Mouse (Mus musculus) liver, adult (tissue): ENCODE results near the gene Neu1.

Experiments
- GATA4 ChIP-seq: IDR thresholded peaks from 2 replicates; pipeline ENCODE4 v1.6.1; 2014; ENCODE audit warnings: mild to moderate bottlenecking, low read length; ENCODE audit not compliant: insufficient replicate concordance

Neu1 gene

GRCm38 (mm10) chr17:34931061-34931734, at the start of gene Neu1:
TSS of gene Neu1 (plus strand) at chr17:34931253.
- TF ChIP-seq GATA4: peak; percentile 30; the same call in 1 of the 2 replicates

DNA sequence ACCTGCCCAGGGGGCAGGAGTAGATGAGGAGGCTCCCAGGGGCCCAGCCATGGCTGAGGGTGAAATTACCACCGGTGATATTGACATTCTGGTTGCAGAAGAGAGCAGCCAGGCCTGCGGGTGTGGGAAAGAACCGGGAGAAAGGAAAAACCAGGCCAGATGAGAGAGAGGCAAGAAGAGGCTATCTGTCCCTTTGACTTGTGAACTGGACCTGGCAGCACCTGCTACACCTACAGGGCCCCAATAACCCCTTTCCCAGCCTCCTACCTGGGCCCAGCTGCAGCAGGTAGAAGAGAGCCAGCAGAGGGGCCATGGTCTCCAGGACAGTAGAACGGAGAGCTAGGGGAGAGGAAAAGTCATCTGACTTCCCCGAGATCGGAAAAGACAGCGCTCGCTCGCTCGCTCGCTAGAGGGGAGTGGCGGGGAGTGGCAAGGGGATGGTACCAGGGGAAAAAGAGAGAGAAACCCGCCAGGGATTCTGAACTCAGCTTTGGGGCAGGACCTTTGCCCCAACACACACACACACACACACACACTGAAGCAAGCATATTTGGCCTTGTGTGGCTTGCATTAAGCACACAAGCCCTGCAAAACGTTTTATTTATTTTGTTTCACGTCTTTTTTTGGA, 49.3 kb upstream of the Neu1 start, which contains the start of gene Gm20547:
TSS of gene Gm20547 (minus strand) at position 360 of the 628 bp plus-strand sequence.
- TF ChIP-seq GATA4: no peak

DNA sequence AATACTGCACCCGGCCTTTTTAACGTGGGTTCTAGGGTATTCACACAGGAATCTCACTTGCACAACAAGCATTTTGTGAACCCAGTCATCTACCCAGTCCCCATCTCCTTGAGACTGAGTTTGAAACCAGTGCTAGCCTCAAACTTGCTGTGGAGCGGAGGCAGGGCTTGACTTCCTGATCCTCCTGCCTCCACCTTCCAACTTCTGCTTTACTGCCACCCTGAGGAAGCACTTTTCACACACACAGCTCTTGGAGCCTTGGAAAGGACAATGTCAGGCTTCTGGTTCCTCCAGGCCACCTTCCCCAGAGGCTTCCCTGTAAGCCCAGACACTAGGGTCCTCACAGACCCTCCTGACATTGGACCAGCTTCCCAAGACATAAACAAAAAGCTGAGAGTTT, 47.7 kb upstream of the Neu1 start:
- TF ChIP-seq GATA4: no peak

DNA sequence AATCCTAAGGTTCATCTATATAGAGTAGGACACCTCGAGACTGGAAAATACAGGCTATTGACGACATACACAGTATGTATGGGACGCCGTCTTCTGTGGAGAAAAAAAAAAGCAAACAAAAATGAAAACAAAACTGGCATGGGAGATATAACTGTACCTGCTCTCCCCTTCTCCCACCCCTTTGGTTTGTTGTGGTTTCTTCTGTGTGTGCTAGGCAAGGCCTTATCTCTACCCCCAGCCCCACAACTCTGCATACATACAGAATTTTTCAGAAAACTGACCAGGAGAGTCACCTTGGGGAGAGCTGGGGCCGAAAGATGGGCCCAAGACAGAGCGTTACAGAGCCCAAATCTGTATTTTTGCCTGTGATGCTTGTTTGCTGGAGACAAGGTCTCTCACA, 46.3 kb upstream of the Neu1 start:
- no peak for TF ChIP-seq GATA4

DNA sequence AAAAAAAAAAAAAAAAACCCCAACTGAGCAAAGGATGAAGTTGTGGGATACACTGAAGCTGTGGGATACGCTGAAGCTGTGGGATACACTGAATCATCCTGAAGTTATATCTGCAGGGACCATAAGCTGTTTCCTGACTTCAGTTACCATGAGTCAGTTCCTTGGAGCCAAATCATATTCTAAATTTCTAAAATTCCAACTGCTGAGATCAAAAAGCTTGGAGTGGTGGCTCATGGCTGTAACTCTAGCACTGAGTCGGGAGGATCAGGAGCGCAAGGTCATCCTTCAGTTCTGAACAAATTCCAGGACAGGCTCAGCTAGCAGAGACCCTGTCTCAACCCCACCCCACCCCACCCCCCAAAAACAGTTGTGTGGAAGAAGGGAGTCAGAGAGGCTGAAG, 45.4 kb upstream of the Neu1 start:
- TF ChIP-seq GATA4: no peak

DNA sequence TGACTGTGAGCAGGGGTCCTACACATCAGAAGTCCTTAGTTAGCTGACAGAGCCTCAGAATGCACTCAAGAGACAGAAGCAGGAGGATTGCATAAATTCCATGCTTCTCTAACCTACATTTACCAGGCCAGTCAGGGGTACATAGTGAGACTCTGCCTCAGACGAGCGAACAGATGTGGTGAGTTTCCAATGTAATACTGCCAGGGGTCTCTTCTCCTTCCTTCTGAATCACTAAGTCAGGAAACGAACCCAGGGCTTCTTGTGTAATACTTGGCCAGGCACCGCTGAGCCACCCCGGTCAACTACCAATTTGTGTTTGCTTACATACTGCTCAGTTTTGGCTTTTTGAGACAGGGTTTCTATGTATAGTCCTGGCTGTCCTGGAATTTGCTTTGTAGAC, 43.1 kb upstream of the Neu1 start:
- no peak for TF ChIP-seq GATA4

- no peak for TF ChIP-seq GATA4
Measured at GRCm38 (mm10) chr17:34890074-34890743, 40.8 kb upstream of the Neu1 start.

DNA sequence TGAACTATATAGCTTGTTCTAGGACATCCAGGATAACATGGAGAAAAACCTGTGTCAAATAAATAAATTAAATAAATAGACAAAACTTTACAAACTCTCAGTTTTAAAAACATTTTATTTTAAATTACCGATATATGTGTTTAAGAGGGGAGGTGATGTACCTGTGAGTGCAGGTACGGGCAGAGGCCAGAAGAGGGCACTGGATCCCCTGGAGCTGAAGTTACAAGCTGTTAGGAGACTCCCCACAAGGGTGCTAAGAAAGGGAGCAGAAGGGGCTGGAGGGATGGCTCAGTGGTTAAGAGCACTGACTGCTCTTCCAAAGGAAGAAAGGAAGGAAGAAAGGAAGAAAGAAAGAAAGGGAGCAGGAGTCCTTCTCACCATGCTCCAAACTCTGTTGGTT, 39.7 kb upstream of the Neu1 start:
- no peak for TF ChIP-seq GATA4

DNA sequence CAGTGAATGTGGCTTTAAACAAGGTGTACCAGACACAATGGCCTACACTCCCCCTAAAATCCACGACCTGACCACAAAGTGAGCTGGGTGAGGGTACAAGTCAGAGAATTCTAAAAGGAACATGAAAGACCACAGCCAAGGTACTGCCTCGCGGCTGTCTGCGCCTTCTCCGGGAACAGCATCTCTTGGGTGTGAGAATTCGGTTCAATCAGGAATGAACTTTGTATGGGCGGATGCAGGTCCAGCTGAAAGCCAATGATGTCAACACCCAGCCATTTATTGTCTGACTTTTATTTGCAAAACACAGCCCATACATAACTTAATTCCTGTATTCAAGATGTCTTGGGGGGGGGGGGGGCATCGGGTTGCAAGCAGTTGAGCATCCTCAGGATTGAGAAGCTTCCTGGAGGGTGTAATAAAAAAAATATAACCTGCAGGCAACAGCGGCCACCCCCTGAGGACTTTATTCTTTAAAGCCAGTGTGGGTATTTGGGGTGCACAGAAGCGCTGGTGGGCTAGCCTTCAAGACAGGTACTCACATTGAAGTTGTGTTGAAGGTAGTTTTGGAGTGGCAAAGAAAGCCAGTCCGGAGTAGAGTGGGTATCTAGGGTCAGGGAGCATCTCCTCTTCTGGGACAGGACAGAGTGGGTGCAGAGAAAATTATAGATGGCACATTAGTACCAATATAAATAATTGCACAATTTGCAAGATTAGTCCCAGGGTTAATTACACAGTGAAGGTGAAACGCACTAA, 37.8 kb upstream of the Neu1 start:
- TF ChIP-seq GATA4: no peak

DNA sequence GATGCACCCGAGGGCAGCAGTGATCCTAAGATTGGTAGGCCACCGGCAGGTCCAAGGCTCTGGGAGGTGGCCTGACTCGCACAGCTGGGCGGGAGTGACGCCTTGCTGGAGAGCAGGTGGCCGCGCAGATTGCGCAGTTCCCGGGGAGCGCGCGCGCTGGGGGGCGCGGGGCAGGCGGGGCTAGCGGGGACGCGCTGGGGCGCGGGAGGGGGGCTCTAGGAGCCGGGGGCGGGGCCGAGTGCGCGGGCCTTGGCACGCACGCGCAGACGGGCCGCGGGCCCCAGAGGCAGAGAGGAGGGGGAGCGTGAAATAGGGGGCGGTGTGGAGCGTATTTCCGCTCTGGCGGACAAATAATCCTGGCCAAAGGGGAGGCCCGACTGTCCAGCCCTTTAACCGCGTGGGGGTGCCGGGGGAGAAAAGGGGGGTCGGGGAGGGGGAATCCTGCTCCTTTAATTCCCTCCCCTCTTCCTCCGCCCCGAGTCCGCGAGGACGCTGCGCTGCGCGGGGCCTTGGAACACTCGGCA, 36.9 kb upstream of the Neu1 start:
- no peak for TF ChIP-seq GATA4

DNA sequence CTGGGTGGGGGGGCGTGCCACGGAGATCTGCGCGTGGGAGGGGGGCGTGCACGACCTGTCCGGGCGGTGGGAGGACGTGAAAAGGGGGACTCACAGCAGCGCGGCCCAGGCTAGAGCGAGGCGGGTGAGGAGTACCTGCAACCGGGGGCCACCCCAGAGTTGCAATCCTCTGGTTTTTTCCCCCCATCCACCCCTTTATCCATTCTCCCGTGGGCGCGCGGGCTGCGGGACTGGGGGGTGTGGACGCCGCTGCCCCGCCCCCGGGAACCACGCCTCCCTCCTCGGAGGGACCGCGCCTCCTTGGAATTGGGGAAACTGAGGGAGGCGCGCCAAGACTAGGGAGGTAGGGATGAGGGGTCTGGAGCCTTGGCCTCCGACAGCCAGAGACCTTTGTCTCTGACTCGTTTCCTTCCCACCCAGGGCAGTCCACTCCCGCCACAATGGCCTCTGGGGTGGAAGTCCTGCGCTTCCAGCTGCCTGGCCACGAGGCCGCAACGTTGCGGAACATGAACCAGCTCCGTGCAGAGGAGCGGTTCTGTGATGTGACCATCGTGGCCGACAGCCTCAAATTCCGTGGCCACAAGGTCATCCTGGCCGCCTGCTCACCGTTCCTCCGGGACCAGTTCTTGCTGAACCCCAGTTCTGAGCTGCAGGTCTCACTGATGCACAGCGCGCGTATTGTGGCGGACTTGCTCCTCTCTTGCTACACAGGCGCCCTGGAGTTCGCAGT, 36.1 kb upstream of the Neu1 start:
- no peak for TF ChIP-seq GATA4

DNA sequence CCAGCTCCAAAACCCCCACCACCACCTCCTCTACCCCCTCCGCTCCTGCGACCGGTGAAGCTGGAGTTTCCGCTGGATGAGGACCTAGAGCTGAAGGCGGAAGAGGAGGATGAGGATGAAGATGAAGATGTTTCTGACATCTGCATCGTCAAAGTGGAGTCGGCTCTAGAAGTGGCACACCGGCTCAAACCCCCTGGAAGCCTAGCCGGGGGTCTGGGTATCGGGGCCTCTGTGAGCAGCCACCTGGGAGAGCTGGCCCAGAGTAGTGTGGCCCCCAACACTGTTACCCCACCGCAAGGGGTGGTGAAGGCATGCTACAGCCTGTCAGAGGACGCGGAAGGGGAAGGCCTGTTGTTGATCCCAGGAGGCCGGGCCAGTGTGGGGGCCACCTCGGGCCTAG, 35.3 kb upstream of the Neu1 start:
- no peak for TF ChIP-seq GATA4

DNA sequence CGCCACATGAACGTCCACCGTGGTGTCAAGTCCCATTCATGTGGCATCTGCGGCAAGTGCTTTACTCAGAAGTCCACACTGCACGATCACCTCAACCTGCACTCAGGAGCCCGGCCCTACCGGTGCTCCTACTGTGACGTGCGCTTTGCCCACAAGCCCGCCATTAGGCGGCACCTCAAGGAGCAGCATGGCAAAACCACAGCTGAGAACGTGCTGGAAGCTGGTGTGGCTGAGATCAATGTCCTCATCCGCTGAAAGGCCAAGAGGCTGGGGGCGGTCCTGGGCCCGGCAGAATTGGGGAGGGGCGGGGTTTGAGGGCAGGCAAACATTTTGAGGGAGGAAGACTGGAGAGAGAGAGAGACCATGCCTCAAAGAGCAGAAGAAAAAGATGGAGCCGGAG, 34.7 kb upstream of the Neu1 start:
- no peak for TF ChIP-seq GATA4

DNA sequence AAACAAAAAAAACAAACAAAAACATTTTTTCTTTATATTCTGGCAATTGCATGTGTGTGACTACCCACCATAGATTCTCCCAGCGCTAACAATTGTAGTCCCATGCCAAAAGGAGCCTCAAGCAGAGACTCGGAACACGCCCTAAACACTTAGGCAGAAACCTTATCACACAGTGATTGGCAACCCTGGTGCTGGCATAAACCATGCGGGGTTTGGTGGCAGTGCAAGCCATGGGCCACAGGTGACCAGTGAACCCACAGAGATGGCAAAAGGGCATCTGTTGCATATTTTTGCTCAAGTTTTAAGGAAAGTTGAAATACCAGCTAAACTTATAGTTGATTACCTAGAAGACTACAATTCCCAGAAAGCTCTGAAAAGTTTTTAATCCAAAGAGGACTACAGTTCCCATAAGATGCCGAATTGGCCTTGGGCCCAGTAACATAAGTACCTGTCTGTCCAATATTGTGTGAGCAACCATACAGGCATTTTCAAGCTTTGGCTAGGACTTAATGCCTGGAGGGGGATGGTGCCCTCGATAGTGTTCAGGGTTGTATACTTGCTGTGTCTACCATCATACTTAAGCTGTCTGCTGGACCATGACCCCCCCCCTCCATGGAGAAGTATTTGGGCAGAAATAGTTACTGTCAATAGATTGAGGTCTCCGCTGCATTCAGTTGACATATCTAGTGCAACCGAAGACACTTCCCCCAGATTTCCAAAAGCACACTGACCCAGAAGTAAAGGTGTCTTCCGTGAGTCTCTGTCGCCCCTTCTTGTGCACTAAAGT, 33.5 kb upstream of the Neu1 start:
- TF ChIP-seq GATA4: no peak
